Mouse (Mus musculus): Measurements from ENCODE around the gene Gins3. TPM values are rescaled to one million over a fixed set of nuclear protein-coding genes. Genes with fewer than 3 reads are reported as not detected.

The Gins3 gene
- polyA plus RNA-seq (2012), result 10.3 and 12.8 TPM in 2 replicates

GRCm38 (mm10) chr8:95633262-95634062, at the start of gene Gins3:
Gene Gins3 (plus strand): TSS chr8:95633453.
- TF ChIP-seq GATA1 (IDR thresholded peaks at IDR 0.05; ENCODE audit: low read length), result no peak

- no peak for TF ChIP-seq GATA1 (IDR thresholded peaks at IDR 0.05; ENCODE audit: low read length)
Measured at GRCm38 (mm10) chr8:95587339-95587738, 45.9 kb upstream of the Gins3 start.

GRCm38 (mm10) chr8:95589282-95589681, 44.0 kb upstream of the Gins3 start:
- no peak for TF ChIP-seq GATA1 (IDR thresholded peaks at IDR 0.05; ENCODE audit: low read length)

- TF ChIP-seq GATA1 (IDR thresholded peaks at IDR 0.05; ENCODE audit: low read length), result no peak
Measured at GRCm38 (mm10) chr8:95590539-95590938, 42.7 kb upstream of the Gins3 start.

- no peak for TF ChIP-seq GATA1 (IDR thresholded peaks at IDR 0.05; ENCODE audit: low read length)
Measured at GRCm38 (mm10) chr8:95592131-95592780, 41.0 kb upstream of the Gins3 start.

- TF ChIP-seq GATA1 (IDR thresholded peaks at IDR 0.05; ENCODE audit: low read length), result no peak
Measured at GRCm38 (mm10) chr8:95593439-95594393, 39.5 kb upstream of the Gins3 start.

GRCm38 (mm10) chr8:95595131-95595530, 38.1 kb upstream of the Gins3 start:
- TF ChIP-seq GATA1 (IDR thresholded peaks at IDR 0.05; ENCODE audit: low read length), result no peak

GRCm38 (mm10) chr8:95596841-95597241, 36.4 kb upstream of the Gins3 start:
- no peak for TF ChIP-seq GATA1 (IDR thresholded peaks at IDR 0.05; ENCODE audit: low read length)

GRCm38 (mm10) chr8:95599861-95600260, 33.4 kb upstream of the Gins3 start:
- no peak for TF ChIP-seq GATA1 (IDR thresholded peaks at IDR 0.05; ENCODE audit: low read length)

- no peak for TF ChIP-seq GATA1 (IDR thresholded peaks at IDR 0.05; ENCODE audit: low read length)
Measured at GRCm38 (mm10) chr8:95601306-95601705, 31.9 kb upstream of the Gins3 start.

GRCm38 (mm10) chr8:95602168-95602567, 31.1 kb upstream of the Gins3 start:
- TF ChIP-seq GATA1 (IDR thresholded peaks at IDR 0.05; ENCODE audit: low read length), result no peak

- no peak for TF ChIP-seq GATA1 (IDR thresholded peaks at IDR 0.05; ENCODE audit: low read length)
Measured at GRCm38 (mm10) chr8:95607210-95607609, 26.0 kb upstream of the Gins3 start.

- no peak for TF ChIP-seq GATA1 (IDR thresholded peaks at IDR 0.05; ENCODE audit: low read length)
Measured at GRCm38 (mm10) chr8:95609406-95609805, 23.8 kb upstream of the Gins3 start.

GRCm38 (mm10) chr8:95610749-95611148, 22.5 kb upstream of the Gins3 start:
- no peak for TF ChIP-seq GATA1 (IDR thresholded peaks at IDR 0.05; ENCODE audit: low read length)

- TF ChIP-seq GATA1 (IDR thresholded peaks at IDR 0.05; ENCODE audit: low read length), result no peak
Measured at GRCm38 (mm10) chr8:95611769-95612168, 21.5 kb upstream of the Gins3 start.

- no peak for TF ChIP-seq GATA1 (IDR thresholded peaks at IDR 0.05; ENCODE audit: low read length)
Measured at GRCm38 (mm10) chr8:95616383-95616782, 16.9 kb upstream of the Gins3 start.
